Mouse (Mus musculus) 3T3-L1 (cell line): ENCODE measurements at regions not wholly inside any gene's neighbourhood (a gene's known extent, or its start where the extent isn't known, plus 50 kb on each side); places are given as distances from the start of the nearest gene placed in this dataset.

Experiments used
- DNase-seq: peaks from one replicate; pipeline ENCODE4 v3.0.0-alpha.2; 2015; ENCODE audit warnings: low read depth, low spot score

DNA sequence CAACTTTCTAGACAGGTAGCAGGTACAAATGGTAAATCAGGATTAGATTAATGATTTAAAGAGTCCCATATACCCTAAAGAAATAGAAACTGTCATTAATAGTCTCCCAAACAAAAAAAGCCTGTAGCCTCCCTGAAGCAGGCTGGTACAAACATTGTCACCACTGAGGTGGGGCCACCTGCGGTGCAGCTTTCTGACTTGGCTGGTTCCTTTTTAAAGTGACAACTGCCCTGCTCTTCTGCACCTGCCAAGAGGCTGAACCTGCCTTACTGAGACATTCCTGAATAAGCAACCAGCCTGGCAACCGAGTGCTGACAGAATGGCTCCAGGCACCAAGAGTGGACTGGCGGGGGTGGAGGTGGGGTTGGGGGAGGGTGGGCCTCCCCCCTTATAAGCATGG lies 687.0 kb upstream of the Vrk2 start:
- no peak for DNase-seq

DNA sequence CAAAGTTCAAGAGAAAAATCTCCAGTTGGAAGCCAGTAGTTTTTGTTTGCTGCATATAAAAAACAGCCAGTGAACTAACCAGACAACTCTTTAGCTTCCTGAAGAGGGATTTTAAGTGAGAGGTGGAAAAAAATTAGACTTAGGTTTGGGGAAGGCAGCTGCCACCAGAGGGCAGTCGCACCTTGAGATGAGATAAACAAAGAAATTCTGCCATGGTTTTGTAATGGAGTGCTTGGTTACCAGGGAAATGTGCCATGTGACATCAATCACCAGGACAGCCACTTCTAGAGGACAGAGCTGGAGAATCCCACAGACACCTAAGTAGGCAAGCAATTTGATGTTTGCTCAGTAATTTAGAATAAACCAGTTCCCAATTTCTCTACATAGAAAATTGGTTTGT lies 670.5 kb upstream of the Vrk2 start:
- peak; percentile 56 for DNase-seq

DNA sequence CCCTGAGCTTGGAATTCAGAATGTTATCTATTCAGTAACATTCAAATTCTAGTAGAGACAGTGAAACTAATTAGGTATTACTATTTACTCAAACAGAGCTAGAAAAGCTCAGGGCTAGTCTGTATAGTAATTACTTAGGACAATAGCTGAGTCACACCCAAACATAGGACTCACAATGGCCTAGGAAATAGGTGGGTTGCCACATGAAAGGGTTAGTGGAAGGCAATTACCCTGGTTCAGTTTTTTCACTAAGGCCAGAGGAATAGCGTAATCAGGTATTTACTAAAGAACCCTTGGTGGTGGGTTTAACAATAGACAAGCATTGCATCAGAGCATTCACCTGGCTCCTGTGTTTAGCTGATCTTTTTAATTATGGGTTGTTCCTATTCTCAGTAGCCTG lies 664.7 kb upstream of the Vrk2 start:
- DNase-seq = no peak

DNA sequence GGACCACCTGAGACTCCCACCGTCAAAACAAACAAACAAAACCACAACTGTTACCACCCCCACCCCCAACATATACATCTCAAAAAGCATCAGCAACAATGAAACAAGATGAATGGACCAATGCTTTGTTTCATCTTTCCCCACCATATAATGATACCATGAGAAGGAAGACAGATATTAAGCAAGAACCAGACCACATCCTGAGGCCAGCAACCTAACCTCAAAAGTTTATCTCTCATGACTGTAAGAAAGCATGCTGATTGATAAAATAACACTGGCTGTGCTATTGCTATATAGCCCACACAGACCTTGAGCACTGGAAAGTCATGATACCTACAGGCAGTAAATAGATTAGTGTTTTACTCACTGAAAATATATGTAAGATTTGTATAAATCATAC lies 642.1 kb upstream of the Vrk2 start:
- no peak for DNase-seq

DNA sequence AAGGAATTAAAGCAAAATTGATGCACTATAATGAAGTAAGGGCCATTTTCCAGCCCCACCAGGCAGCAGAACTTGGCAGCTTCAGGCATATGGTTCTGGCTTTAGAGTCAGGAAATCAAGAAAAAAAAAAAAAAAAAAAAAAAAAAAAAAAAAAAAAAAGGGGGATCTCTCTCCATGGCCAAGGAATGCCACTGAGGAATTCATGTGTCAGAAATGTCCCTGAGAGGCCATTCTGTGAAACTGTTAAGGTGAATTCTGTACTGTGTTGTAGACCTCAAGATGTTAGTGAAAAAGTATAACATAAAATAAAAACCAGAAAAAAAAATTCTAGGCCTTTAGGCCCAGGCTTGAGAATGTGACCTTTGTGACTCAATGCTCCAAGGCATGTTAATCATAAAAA lies 632.7 kb upstream of the Vrk2 start:
- DNase-seq = no peak

DNA sequence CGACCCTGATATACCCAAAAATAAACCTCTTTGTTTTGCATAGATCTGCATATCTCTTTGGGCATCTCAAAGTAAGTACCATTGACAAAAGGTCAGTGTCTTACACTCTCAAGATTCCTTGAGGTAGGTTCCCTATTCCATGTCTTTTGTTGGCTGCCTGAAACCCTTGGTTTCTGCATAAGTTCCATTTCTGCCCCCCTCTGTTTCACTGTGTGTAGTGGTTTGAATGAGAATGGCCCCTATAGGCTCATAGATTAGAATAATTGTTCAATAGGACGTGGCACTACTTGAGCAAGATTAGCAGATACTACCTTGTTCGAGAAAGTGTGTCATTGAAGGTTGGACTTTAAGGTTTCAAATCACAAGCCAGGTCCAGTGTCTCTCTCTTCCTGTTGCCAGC lies 628.6 kb upstream of the Vrk2 start:
- no peak for DNase-seq

DNA sequence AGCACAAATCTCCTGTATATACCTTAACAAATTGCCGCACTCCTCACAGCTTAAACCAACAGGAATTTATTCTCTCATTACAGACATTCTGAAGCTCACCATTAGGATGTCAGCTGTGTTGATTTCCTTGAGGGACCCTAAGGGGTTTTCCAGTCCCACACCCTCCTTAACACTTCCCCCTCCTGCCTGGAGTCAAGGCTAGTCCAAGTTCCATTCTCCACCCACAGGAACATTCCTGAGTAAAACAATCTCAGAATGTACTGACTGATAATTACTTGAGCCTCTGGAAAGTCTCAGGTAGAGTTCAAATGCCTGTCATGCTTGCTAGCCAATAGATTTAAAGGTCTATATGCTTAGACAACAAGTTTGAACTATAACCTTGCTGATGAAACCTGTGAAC lies 628.2 kb upstream of the Vrk2 start:
- no peak for DNase-seq

DNA sequence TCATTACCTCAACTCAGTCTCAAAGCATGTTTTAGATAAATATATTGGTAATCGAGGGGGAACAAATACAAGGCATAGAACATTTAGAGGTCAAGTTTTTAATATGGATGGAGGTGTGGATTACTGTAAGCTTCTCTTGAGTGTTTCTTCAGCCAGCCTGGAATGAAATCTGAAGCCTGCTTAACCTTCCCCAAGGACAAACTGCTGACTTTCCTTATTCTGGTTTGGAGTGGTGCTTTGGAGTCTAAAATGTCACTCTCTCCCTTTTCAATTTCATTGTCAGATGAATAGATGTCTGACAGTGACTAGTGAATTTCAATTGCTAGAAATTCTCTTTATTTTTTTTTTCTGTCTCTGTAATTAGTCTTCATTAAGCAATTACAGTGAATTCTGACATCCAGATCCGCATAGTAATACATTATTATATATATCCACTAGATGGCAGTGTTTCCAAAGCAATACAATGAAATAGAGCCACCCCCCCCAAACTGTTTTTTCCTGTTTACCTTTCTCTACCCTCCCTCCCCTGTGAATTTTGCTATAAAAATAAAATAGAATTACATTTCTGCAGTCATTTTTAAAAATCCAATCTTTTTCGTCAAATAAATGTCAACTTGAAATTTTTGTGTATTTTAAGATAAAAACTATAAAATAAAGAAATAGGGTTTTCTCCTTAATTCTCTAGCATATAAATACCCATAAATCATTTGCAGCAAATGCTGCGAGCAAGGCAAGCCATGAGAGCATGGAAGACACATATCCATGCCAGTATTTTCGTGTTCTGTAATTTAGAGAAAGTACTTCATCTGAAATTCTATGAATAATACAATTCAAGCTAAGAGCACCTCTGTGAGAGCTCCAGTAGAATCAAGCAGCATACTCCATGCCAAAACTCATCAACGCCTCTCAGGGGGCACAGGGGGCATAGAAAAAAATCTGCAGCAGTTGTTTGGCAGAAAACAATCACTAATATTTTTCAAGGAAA lies 626.2 kb upstream of the Vrk2 start:
- peak; percentile 17 for DNase-seq

DNA sequence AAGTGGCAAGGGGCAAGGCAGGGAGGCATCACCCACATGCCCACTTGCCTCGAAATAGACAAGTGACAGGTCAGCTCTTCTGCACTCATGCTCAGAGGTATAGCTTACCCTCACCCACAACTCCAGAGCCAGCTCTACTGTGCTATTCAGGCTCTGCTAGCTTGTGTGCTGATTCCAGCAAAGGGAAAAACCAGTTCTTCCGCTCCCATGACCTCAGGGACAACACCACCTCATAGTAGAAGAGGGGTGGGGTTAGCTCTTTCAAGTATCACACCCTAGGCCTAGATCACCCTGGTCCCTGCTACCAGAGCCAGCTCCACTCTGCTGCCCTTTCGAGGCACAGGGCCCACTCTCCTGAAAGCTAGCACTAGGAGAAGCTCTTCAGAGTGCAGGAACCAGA lies 622.0 kb upstream of the Vrk2 start:
- no peak for DNase-seq

DNA sequence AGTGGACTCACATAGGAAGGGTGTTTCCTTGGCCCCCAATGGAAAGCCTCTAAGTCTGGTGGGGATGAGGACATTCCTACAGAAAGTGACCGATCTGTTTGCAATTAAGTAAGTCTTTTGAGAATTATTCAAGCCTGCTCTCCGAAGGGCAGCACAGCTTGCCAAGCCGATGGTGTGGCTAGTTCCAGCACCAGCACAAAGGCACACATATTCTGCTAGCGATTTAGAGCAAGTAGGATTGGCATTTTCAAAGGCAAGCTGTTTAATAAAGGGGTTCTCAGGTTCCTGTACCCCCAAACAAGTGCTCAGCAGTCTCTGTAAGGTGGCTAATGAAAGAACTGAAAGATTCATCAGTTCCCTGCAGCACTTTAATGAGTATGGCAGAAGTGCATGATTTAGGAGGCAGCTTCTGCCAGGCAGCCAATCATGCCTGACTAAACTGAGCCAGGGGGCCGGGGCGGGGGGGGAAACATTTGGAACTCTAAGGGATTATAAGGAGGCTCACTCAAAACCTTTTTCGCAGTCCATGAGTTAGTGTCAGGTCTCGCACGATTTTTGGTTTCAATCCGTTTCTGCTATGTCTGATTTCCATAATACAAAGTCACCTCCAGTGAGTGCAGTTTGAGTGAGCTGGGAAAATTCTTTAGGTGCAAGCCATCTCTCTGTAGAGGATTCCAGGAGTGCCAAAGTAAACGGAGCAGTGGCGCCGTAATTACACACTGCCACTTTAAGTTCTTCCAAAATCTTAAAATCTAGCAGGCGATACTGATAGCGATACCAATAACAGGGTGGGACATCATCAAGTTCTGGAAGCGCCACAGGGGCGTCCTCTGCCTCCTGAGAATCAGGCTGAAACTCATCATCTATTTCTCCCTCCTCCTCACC lies 609.8 kb upstream of the Vrk2 start:
- DNase-seq = no peak

DNA sequence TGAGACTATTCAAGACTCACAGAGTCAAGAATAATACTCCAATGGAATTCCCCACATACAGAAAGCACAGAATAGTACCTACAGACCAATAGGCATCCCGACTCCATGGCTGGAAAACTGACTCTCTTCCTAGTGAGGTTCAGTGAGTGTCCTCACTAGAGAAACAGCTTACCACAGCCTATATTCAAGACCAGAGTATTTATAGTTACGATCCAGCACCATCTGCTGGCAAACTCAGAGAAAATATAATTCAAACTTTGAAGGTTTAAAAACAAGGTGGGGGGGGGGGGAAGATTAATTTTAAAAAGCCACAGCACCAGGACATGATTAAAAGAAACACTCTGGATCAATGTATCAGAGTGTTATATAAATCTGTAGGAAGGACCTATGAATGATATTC lies 590.2 kb upstream of the Vrk2 start:
- no peak for DNase-seq

DNA sequence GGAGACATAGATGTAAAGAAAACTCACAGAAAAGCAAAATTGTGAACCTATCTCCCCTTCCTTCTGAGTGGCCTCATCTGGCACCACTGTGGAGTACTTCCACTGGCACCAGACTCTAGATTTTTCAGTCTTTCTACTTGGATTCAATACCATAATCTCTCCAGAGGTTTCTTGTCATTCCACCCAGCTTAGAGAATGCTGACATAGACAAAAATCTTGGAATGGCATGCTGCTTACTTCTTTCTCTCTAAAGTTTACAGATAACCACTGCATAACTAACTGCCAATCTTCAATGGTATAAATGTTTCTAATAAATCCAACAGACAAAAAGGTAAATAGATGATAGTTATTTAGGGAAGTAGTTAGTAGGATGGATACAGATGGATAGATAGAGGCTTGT lies 589.6 kb upstream of the Vrk2 start:
- DNase-seq = no peak

DNA sequence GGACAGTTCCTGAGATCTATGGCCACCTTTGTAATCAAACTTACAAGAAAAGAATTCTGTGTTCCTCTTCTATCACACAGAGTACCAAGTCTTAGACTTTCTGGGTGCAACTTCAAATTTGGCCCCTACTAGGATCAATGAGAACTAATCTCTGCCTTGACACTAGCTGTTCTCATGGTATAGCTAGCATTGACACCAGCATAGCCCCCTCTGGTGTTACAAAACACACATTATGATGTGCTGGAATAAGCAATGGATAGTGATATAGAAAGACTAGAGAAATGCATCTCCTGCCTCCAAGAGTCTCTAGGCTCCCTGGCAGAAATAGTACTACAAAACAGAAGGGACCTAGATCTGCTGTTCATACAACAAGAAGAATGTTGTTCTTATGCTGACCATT lies 566.6 kb upstream of the Vrk2 start:
- no peak for DNase-seq
